Mouse (Mus musculus) thymus, adult 2 months (tissue): ENCODE results near the gene Mpv17l2.

Source experiments
- CTCF ChIP-seq: fragments of 200-500 bp; IDR thresholded peaks from 2 replicates; pipeline ENCODE4 v1.5.1; 2012; ENCODE audit warnings: mild to moderate bottlenecking, control low read depth, low read length, moderate library complexity, borderline replicate concordance; ENCODE audit not compliant: control insufficient read depth, poor library complexity, insufficient read depth; ENCODE audit errors: extremely low read depth
- POLR2A ChIP-seq: fragments of 200-500 bp; IDR thresholded peaks from 2 replicates; pipeline ENCODE4 v1.6.1; 2012; ENCODE audit warnings: mild to moderate bottlenecking, low read length, control low read depth, moderate library complexity; ENCODE audit not compliant: control insufficient read depth, poor library complexity, insufficient read depth; ENCODE audit errors: extremely low read depth

- TF ChIP-seq POLR2A (no peak), CTCF (no peak)
Measured at GRCm38 (mm10) chr8:70774740-70775139, 14.0 kb upstream of the Mpv17l2 start.
